Mouse (Mus musculus): Measurements from ENCODE around the gene Nynrin. TPM values are rescaled to one million over a fixed set of nuclear protein-coding genes. Genes with fewer than 3 reads are reported as not detected.
A peak's percentile ranks its signal among the peaks of the same experiment; 100 is the strongest.

Gene Nynrin
- total RNA-seq (2014; fragmentation: Nextera tagmentation) (4.5 and 5.6 TPM in 2 replicates), total RNA-seq (2017) (3.0 TPM in 2 replicates), polyA plus RNA-seq (2012) (3.7 and 4.2 TPM in 2 replicates)

DNA sequence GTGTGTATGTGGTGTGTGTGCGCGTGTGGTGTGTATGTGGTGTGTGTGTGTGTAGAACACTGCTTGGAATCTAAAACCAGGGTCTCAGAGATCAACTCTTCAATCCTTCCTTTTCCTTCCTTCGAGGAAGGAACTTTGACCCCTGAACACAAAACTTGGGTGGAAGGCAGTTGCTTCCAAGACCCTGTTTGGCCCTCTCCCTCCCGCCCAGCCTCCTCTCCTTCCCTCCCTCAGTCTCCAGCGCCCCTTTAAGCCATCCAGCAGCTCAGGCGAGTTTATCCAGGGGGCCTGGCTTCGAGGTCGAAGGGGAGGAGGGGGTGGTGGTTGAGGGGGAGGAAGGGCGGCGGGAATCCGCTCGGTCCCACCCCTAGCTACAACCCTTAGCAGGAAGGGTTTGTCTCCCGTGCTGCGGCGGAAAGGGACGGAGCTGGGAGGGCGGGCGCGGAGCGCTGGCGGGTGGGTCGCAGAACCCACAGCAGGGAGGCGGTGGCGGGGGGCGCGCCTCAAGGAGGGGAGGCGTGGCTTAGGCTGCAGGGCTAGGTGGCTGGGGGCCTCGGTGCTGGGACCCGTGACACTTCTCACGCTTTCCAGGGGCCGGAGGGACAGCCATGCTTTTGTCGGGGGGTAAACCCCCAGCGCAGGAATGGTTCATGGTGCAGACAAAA is at the start of gene Nynrin:
Nynrin (plus strand) TSS at position 390 of the 665 bp plus-strand sequence.
- TF ChIP-seq GATA2 (IDR thresholded peaks at IDR 0.05; ENCODE audit: borderline replicate concordance, low read depth, low read length) (no peak), GATA1 (IDR thresholded peaks at IDR 0.05; ENCODE audit: borderline replicate concordance, low read length) (no peak), CTCF (IDR thresholded peaks at IDR 0.05; ENCODE audit: low read depth, low read length) (no peak), POLR2AphosphoS5 (IDR thresholded peaks at IDR 0.05; ENCODE audit: insufficient replicate concordance, low read depth, low read length) (no peak), TAL1 (conservative IDR thresholded peaks at IDR 0.05; ENCODE audit: low read depth, low read length) (no peak)
- Histone ChIP-seq H3K9me3 (replicated peaks) (no peaks in the 10 kb centered on the region), H3K36me3 (replicated peaks) (no peaks in the 10 kb centered on the region), H3K4me1 (ENCODE audit: insufficient read depth, low read depth, low read length) (peaks cover 37% of the 10 kb centered on the region), H3K4me3 (ENCODE audit: low read depth, low read length) (peak within 1 kb of the TSS; percentile 71), H3K27me3 (ENCODE audit: insufficient read depth, low read length) (peaks cover 67% of the 10 kb centered on the region)
- ATAC-seq (ENCODE audit: extremely low read depth, insufficient number of reproducible peaks, low FRiP score, poor library complexity, severe bottlenecking) (no peak), DNase-seq (ENCODE audit: low spot score) (no peak)

DNA sequence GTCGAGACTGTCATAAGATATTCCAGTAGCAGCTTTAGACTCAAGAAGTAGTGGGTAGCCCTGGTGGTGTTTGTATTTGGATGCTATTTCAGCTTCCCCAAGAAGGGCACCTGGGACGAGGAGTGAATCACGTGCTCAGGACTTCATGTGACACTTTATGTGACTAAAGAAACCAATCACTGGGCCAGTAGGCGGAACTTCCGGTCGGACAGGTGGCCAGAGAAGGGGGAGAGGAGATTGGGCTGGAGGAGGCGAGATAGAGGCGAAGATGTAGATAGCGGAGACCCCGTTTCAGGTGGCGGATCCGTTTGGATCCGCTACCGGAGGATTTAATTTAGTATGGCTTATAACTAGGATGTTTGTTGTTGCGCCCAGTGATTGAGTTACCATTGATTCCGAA is 38.9 kb upstream of the Nynrin start:
- no peak for DNase-seq (ENCODE audit: low spot score)

DNA sequence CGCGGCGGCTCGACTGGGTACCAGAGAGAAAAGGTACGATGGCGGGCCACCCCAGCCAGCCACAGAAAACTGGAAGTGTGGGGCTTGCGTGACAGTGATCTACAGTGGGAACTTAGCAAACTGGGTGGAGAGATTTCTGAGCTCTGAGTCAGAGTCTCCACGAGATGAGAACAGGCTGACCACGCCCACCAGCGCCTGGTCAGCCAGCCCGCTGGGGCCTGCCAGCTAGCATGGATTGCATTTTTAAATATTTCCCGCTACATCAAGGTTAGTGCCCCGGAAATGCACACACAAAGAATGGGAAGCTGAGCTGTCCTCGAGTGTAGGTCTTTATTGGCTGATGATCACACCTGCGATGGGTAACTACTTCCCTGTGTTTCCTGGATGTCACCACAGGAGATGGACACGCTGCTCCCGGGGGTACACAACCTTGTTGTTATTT is 38.5 kb upstream of the Nynrin start:
- no peak for TF ChIP-seq POLR2AphosphoS5 (IDR thresholded peaks at IDR 0.05; ENCODE audit: insufficient replicate concordance, low read depth, low read length)
- no peak for TF ChIP-seq GATA2 (IDR thresholded peaks at IDR 0.05; ENCODE audit: borderline replicate concordance, low read depth, low read length)
- no peak for TF ChIP-seq CTCF (IDR thresholded peaks at IDR 0.05; ENCODE audit: low read depth, low read length)
- TF ChIP-seq GATA1 (IDR thresholded peaks at IDR 0.05; ENCODE audit: borderline replicate concordance, low read length), result no peak
- no peak for TF ChIP-seq TAL1 (conservative IDR thresholded peaks at IDR 0.05; ENCODE audit: low read depth, low read length)
- Histone ChIP-seq H3K27me3 (ENCODE audit: insufficient read depth, low read length) (peaks cover 42% of the 10 kb centered on the region), H3K36me3 (replicated peaks) (no peaks in the 10 kb centered on the region), H3K4me1 (ENCODE audit: insufficient read depth, low read depth, low read length) (no peaks in the 10 kb centered on the region), H3K9me3 (replicated peaks) (no peaks in the 10 kb centered on the region), H3K4me3 (ENCODE audit: low read depth, low read length) (no peak overlapping the region)
- DNase-seq (ENCODE audit: low spot score), result no peak
- no peak for ATAC-seq (ENCODE audit: extremely low read depth, insufficient number of reproducible peaks, low FRiP score, poor library complexity, severe bottlenecking)

More for the DNA sequence above, 38.9 kb upstream of the Nynrin start:
- H3K4me1 ChIP-seq (ENCODE audit: insufficient read depth, low read depth, low read length), result no peaks in the 10 kb centered on the region
- ATAC-seq (ENCODE audit: extremely low read depth, insufficient number of reproducible peaks, low FRiP score, poor library complexity, severe bottlenecking), result no peak
- H3K9me3 ChIP-seq (replicated peaks), result no peaks in the 10 kb centered on the region
- no peaks in the 10 kb centered on the region for H3K36me3 ChIP-seq (replicated peaks)
- TF ChIP-seq GATA1 (IDR thresholded peaks at IDR 0.05; ENCODE audit: borderline replicate concordance, low read length) (no peak), CTCF (IDR thresholded peaks at IDR 0.05; ENCODE audit: low read depth, low read length) (no peak), POLR2AphosphoS5 (IDR thresholded peaks at IDR 0.05; ENCODE audit: insufficient replicate concordance, low read depth, low read length) (no peak), GATA2 (IDR thresholded peaks at IDR 0.05; ENCODE audit: borderline replicate concordance, low read depth, low read length) (no peak), TAL1 (conservative IDR thresholded peaks at IDR 0.05; ENCODE audit: low read depth, low read length) (no peak)
- H3K27me3 ChIP-seq (ENCODE audit: insufficient read depth, low read length), result peaks cover 38% of the 10 kb centered on the region
- H3K4me3 ChIP-seq (ENCODE audit: low read depth, low read length), result no peak overlapping the region

DNA sequence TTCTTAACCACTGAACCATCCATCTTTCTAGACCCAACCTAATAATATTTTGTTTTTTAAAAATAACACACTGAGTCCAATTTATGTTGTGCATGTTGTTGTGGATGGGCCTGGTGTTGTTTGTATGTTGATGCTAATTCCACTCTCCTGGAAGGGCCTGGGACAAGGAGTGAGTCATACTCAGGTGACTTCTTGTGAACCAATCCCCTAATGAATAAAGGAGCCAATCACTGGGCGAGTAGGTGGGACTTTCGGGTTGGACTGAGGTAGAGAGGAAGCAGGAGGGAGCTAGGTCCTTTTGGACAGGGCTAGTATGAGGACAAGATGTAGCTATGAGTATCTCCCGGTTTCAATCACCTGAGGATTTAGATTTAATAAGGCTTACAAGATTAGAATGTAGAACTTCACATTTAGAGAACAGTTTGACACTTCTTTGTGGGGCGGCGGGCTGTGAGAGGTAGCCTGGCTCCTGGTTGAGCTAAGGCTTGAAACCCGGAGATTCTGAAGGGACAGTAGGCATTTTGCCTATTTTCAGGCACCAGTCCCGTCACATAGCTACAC is 33.9 kb upstream of the Nynrin start:
- H3K4me3 ChIP-seq (ENCODE audit: low read depth, low read length), result no peak overlapping the region
- ATAC-seq (ENCODE audit: extremely low read depth, insufficient number of reproducible peaks, low FRiP score, poor library complexity, severe bottlenecking), result no peak
- no peaks in the 10 kb centered on the region for H3K9me3 ChIP-seq (replicated peaks)
- H3K36me3 ChIP-seq (replicated peaks), result no peaks in the 10 kb centered on the region
- DNase-seq (ENCODE audit: low spot score), result no peak
- peaks cover 69% of the 10 kb centered on the region for H3K27me3 ChIP-seq (ENCODE audit: insufficient read depth, low read length)
- peaks cover 21% of the 10 kb centered on the region for H3K4me1 ChIP-seq (ENCODE audit: insufficient read depth, low read depth, low read length)
- no peak for TF ChIP-seq CTCF (IDR thresholded peaks at IDR 0.05; ENCODE audit: low read depth, low read length)
- TF ChIP-seq GATA1 (IDR thresholded peaks at IDR 0.05; ENCODE audit: borderline replicate concordance, low read length), result no peak
- no peak for TF ChIP-seq GATA2 (IDR thresholded peaks at IDR 0.05; ENCODE audit: borderline replicate concordance, low read depth, low read length)
- TF ChIP-seq POLR2AphosphoS5 (IDR thresholded peaks at IDR 0.05; ENCODE audit: insufficient replicate concordance, low read depth, low read length), result no peak
- TF ChIP-seq TAL1 (conservative IDR thresholded peaks at IDR 0.05; ENCODE audit: low read depth, low read length), result no peak

DNA sequence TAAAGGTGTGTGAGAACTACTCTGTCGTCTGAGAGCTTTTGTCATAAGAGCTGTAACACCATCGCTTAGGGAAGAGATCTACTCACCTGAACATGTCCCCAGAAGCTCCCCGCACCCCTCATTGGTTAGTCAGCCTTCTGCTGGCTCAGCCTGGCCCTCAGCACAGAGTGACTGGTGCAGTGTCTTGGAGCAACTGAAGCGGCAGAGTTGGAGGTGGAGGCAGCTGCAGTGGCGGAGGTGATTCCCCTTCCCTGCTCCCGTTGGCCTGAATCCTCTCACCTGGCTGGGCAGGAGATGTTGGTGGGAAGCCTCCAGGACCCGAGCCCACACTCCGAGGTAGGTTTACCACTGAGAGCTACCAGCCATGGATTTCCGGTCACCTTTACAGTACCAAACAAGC is 33.2 kb upstream of the Nynrin start:
- Histone ChIP-seq H3K9me3 (replicated peaks) (no peaks in the 10 kb centered on the region), H3K36me3 (replicated peaks) (no peaks in the 10 kb centered on the region), H3K4me1 (ENCODE audit: insufficient read depth, low read depth, low read length) (peaks cover 21% of the 10 kb centered on the region), H3K4me3 (ENCODE audit: low read depth, low read length) (no peak overlapping the region), H3K27me3 (ENCODE audit: insufficient read depth, low read length) (peaks cover 71% of the 10 kb centered on the region)
- DNase-seq (ENCODE audit: low spot score) (no peak), ATAC-seq (ENCODE audit: extremely low read depth, insufficient number of reproducible peaks, low FRiP score, poor library complexity, severe bottlenecking) (no peak)
- TF ChIP-seq GATA1 (IDR thresholded peaks at IDR 0.05; ENCODE audit: borderline replicate concordance, low read length), result no peak
- no peak for TF ChIP-seq CTCF (IDR thresholded peaks at IDR 0.05; ENCODE audit: low read depth, low read length)
- no peak for TF ChIP-seq GATA2 (IDR thresholded peaks at IDR 0.05; ENCODE audit: borderline replicate concordance, low read depth, low read length)
- no peak for TF ChIP-seq POLR2AphosphoS5 (IDR thresholded peaks at IDR 0.05; ENCODE audit: insufficient replicate concordance, low read depth, low read length)
- TF ChIP-seq TAL1 (conservative IDR thresholded peaks at IDR 0.05; ENCODE audit: low read depth, low read length), result no peak

DNA sequence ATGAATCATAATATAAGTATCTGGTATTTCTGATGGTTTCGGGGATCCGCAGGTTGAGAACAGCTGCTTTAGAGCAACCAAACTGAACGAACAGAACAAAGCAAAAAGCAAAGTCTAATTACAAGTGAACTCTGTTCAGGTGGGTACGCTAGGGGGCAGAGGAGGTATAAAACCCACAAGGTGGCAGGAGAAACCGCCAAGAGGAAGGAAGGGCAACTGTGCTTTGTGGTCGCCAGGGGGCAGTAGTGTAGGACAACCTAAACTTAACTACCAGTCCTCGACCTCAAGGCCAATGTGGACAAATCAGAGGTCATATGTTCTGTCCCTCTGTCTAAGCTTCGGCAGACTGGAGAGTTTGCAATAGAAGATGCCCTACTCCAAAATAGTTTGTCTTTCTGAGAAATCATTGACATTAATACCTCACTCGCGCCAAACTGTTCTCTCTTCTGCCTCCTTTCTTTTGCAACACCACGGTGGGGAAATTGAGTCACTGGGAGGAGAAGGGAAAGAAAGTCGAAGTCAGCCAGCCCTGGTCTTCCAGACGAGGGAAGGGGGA is 31.3 kb upstream of the Nynrin start:
- ATAC-seq (ENCODE audit: extremely low read depth, insufficient number of reproducible peaks, low FRiP score, poor library complexity, severe bottlenecking) (no peak; the same call in 1 of the 2 replicates), DNase-seq (ENCODE audit: low spot score) (peak; percentile 56)
- Histone ChIP-seq H3K4me1 (ENCODE audit: insufficient read depth, low read depth, low read length) (peaks cover 21% of the 10 kb centered on the region), H3K36me3 (replicated peaks) (no peaks in the 10 kb centered on the region), H3K9me3 (replicated peaks) (no peaks in the 10 kb centered on the region), H3K27me3 (ENCODE audit: insufficient read depth, low read length) (peaks cover 74% of the 10 kb centered on the region), H3K4me3 (ENCODE audit: low read depth, low read length) (peak overlapping the region; percentile 70; the same call in 1 of the 2 replicates)
- TF ChIP-seq TAL1 (conservative IDR thresholded peaks at IDR 0.05; ENCODE audit: low read depth, low read length) (no peak), POLR2AphosphoS5 (IDR thresholded peaks at IDR 0.05; ENCODE audit: insufficient replicate concordance, low read depth, low read length) (no peak), CTCF (IDR thresholded peaks at IDR 0.05; ENCODE audit: low read depth, low read length) (peak; percentile 87)
